ENCODE assay signal across 12 mouse cellular contexts in the genomic region with DNA sequence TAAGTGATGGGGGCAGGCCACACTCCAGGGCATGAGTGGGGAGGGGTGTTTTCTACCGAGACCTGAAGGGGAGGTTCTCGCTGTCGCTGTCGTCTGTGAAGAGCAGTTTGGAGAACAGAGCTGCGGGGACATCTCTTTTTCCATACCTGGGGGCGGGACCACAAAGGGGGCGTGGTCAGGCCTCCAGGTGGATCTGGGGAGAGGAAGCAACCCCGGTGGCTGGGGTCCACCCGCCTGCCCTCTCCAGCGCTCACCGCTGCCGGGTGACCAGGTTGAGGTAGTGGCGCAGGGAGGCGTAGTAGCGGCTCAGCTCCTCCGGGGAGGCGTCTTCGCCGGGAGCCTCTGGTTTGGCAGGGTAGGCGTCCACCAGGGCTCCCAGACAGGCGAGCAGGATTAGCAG. TPM values are rescaled to one million over a fixed set of nuclear protein-coding genes. Genes with fewer than 3 reads are reported as not detected.
A peak's percentile ranks its signal among the peaks of the same experiment; 100 is the strongest.
DNase-seq lines count a peak whose midpoint lies in the region; ATAC-seq and TF ChIP-seq lines count a peak whose summit lies in the region.
"Had no signal": no experiment of that assay in that cellular context is flagged by ENCODE, and none has a peak within 500 bp of the region (broad histone marks: within the 10 kb centered on the region; RNA-seq: fewer than 3 reads in every experiment).

No protein-coding gene starts in this region.

- no peaks in the 10 kb centered on the region for H3K9me3 ChIP-seq in heart, embryonic 14.5 days (ENCODE audit: control insufficient read depth, low read length)
- H3K9me3 ChIP-seq in lung, embryonic 15.5 days = no peaks in the 10 kb centered on the region
- H3K9me3 ChIP-seq in embryonic facial prominence, embryonic 11.5 days (replicated peaks; ENCODE audit: control insufficient read depth, low read length) = no peaks in the 10 kb centered on the region
- H3K9me3 ChIP-seq in limb, embryonic 14.5 days (ENCODE audit: control insufficient read depth, low read length) = no peaks in the 10 kb centered on the region
- H3K9me3 ChIP-seq: forebrain, embryonic 15.5 days; liver, embryonic 15.5 days had no signal

- intact Hi-C loops in heart, postnatal 36 days (cut with DNase I) = no loop called here

- ATAC-seq in heart, embryonic 14.5 days (ENCODE audit: insufficient number of reproducible peaks, insufficient read depth, low FRiP score, low read depth) = no peak
- ATAC-seq in lung, embryonic 15.5 days (ENCODE audit: borderline replicate concordance, extremely low read depth, low FRiP score, low TSS enrichment) = no peak
- ATAC-seq in embryonic facial prominence, embryonic 11.5 days (replicated peaks; ENCODE audit: insufficient number of reproducible peaks, low FRiP score, low TSS enrichment, low read depth) = no peak
- ATAC-seq in limb, embryonic 14.5 days (ENCODE audit: low FRiP score, low read depth) = no peak
- ATAC-seq: forebrain, embryonic 15.5 days had no signal

- peaks cover 66% of the 10 kb centered on the region for H3K27me3 ChIP-seq in heart, embryonic 14.5 days (ENCODE audit: control insufficient read depth, insufficient read depth, low read length)
- H3K27me3 ChIP-seq in lung, embryonic 15.5 days = peaks cover 64% of the 10 kb centered on the region
- H3K27me3 ChIP-seq in embryonic facial prominence, embryonic 11.5 days (ENCODE audit: control insufficient read depth, insufficient read depth, low read length) = peaks cover 39% of the 10 kb centered on the region
- H3K27me3 ChIP-seq in limb, embryonic 14.5 days (ENCODE audit: control insufficient read depth, insufficient read depth, low read length) = peaks cover 54% of the 10 kb centered on the region

- no peaks in the 10 kb centered on the region for H3K36me3 ChIP-seq in heart, embryonic 14.5 days (ENCODE audit: control insufficient read depth, insufficient read depth, low read length)
- H3K36me3 ChIP-seq in lung, embryonic 15.5 days = no peaks in the 10 kb centered on the region
- no peaks in the 10 kb centered on the region for H3K36me3 ChIP-seq in embryonic facial prominence, embryonic 11.5 days (replicated peaks; ENCODE audit: control insufficient read depth, insufficient read depth, low read depth, low read length)
- H3K36me3 ChIP-seq in limb, embryonic 14.5 days (ENCODE audit: control insufficient read depth, insufficient read depth, low read length) = no peaks in the 10 kb centered on the region
- H3K36me3 ChIP-seq: forebrain, embryonic 15.5 days; liver, embryonic 15.5 days had no signal

- H3K27ac ChIP-seq in heart, embryonic 14.5 days (replicated peaks in 1 of 2; ENCODE audit: control insufficient read depth in 1 of 2, insufficient read depth in 1 of 2, low read depth in 2 of 2, low read length in 2 of 2) = no peak overlapping the region
- no peak overlapping the region for H3K27ac ChIP-seq in lung, embryonic 15.5 days
- no peak overlapping the region for H3K27ac ChIP-seq in embryonic facial prominence, embryonic 11.5 days (replicated peaks; ENCODE audit: low read depth, low read length)
- H3K27ac ChIP-seq in limb, embryonic 14.5 days (replicated peaks; ENCODE audit: low read depth, low read length) = no peak overlapping the region
- H3K27ac ChIP-seq: forebrain, embryonic 15.5 days; liver, embryonic 15.5 days had no signal

- no peak for TF ChIP-seq CTCF in lung, adult 2 months (IDR thresholded peaks at IDR 0.05; ENCODE audit: insufficient read depth, low read length)

- no peak overlapping the region for H3K9ac ChIP-seq in heart, embryonic 14.5 days (ENCODE audit: low read length)
- no peak overlapping the region for H3K9ac ChIP-seq in lung, embryonic 15.5 days
- no peak overlapping the region for H3K9ac ChIP-seq in embryonic facial prominence, embryonic 11.5 days (replicated peaks; ENCODE audit: low read length)
- peak overlapping the region; percentile 7; the same call in 1 of the 2 replicates for H3K9ac ChIP-seq in limb, embryonic 14.5 days (ENCODE audit: low read depth, low read length, severe bottlenecking)
- H3K9ac ChIP-seq: forebrain, embryonic 15.5 days; liver, embryonic 15.5 days had no signal

- H3K4me2 ChIP-seq in heart, embryonic 14.5 days (ENCODE audit: low read length) = peak overlapping the region; percentile 11; the same call in 1 of the 2 replicates
- peak overlapping the region; percentile 33; the same call in 1 of the 2 replicates for H3K4me2 ChIP-seq in lung, embryonic 15.5 days
- no peak overlapping the region for H3K4me2 ChIP-seq in embryonic facial prominence, embryonic 11.5 days (ENCODE audit: low read depth, low read length)
- H3K4me2 ChIP-seq in limb, embryonic 14.5 days (replicated peaks; ENCODE audit: low read depth, low read length, severe bottlenecking) = 0 out of 2 replicates have a peak overlapping the region, but pooled peaks have one; percentile 13
- H3K4me2 ChIP-seq: forebrain, embryonic 15.5 days; liver, embryonic 15.5 days had no signal

- no peak for TF ChIP-seq POLR2A in lung, adult 2 months (IDR thresholded peaks at IDR 0.05; ENCODE audit: borderline replicate concordance, extremely low read depth, low read depth, low read length)
- TF ChIP-seq POLR2A in limb, embryonic 14.5 days (IDR thresholded peaks at IDR 0.05; ENCODE audit: borderline replicate concordance, extremely low read depth, insufficient read depth, insufficient read length) = no peak

- no peak for DNase-seq in heart, postnatal 36 days
- DNase-seq in lung, adult 2 months = no peak
- DNase-seq in embryonic facial prominence, embryonic 11.5 days (ENCODE audit: low spot score) = no peak
- DNase-seq in limb, embryonic 14.5 days (ENCODE audit: low spot score) = no peak
- DNase-seq in urinary bladder, postnatal 36 days (ENCODE audit: low spot score in 2 of 2) = no peak
- no peak for DNase-seq in ovary, adult 18-20 months (ENCODE audit: low spot score)
- DNase-seq: thymus, adult 18-20 months had no signal

- 1% methylated on average over 21 of the region's 21 CpGs for WGBS in heart, embryonic 14.5 days
- WGBS in lung, embryonic 15.5 days = 1% methylated on average over 21 of the region's 21 CpGs
- 5% methylated on average over 21 of the region's 21 CpGs for WGBS in lung, adult 2 months
- WGBS in embryonic facial prominence, embryonic 11.5 days = under 1% methylated on average over 21 of the region's 21 CpGs
- WGBS in limb, embryonic 14.5 days = 2% methylated on average over 16 of the region's 21 CpGs

- no peak overlapping the region for H3K4me3 ChIP-seq in heart, embryonic 14.5 days (ENCODE audit: control insufficient read depth in 1 of 2, insufficient read depth in 1 of 2, low read depth in 1 of 2, low read length in 2 of 2)
- peak overlapping the region; percentile 21; the same call in 1 of the 2 replicates for H3K4me3 ChIP-seq in lung, embryonic 15.5 days
- no peak overlapping the region for H3K4me3 ChIP-seq in lung, adult 2 months (replicated peaks; ENCODE audit: extremely low read depth, low read depth, low read length)
- peak overlapping the region; percentile 5; the same call in 1 of the 2 replicates for H3K4me3 ChIP-seq in embryonic facial prominence, embryonic 11.5 days (ENCODE audit: low read depth, low read length)
- H3K4me3 ChIP-seq in limb, embryonic 14.5 days (replicated peaks; ENCODE audit: low read length) = 0 out of 2 replicates have a peak overlapping the region, but pooled peaks have one; percentile 5
- H3K4me3 ChIP-seq: forebrain, embryonic 15.5 days; liver, embryonic 15.5 days had no signal

- peaks cover 5% of the 10 kb centered on the region in 2 experiments for H3K4me1 ChIP-seq in heart, embryonic 14.5 days (ENCODE audit: control insufficient read depth in 2 of 2, insufficient read depth in 2 of 2, low read length in 2 of 2)
- 0 out of 2 replicates have a peak, but pooled peaks cover 5% of the 10 kb centered on the region for H3K4me1 ChIP-seq in lung, embryonic 15.5 days
- no peaks in the 10 kb centered on the region for H3K4me1 ChIP-seq in lung, adult 2 months (ENCODE audit: control insufficient read depth, insufficient read depth, low read length)
- H3K4me1 ChIP-seq in embryonic facial prominence, embryonic 11.5 days (ENCODE audit: control insufficient read depth, insufficient read depth, low read length) = no peaks in the 10 kb centered on the region
- H3K4me1 ChIP-seq in limb, embryonic 14.5 days (ENCODE audit: control insufficient read depth, insufficient read depth, low read length) = peaks cover 2% of the 10 kb centered on the region; the same call in 1 of the 2 replicates

RNA-seq across cellular contexts. Expression of gene Pyy, which starts 0.7 kb away (rescaled TPM):
- polyA plus RNA-seq in heart, embryonic 14.5 days (2014; fragmentation: Nextera tagmentation; extraction: Ambion mirVana) = not detected in 2 replicates
- total RNA-seq in heart, postnatal 36 days (2021) = not detected
- not detected in 2 replicates for polyA plus RNA-seq in lung, embryonic 15.5 days (2015; fragmentation: Nextera tagmentation; extraction: Ambion mirVana)
- polyA plus RNA-seq in lung, adult 2 months (2012; rRNA removed) = 9.6 TPM in 1 of 2 replicates, not detected in the other
- not detected in 2 replicates for polyA plus RNA-seq in embryonic facial prominence, embryonic 11.5 days (2014; fragmentation: Nextera tagmentation; extraction: Ambion mirVana)
- polyA plus RNA-seq in limb, embryonic 14.5 days (2012; rRNA removed) = not detected in 2 replicates
- not detected in 2 replicates for polyA plus RNA-seq in limb, embryonic 14.5 days (2014; fragmentation: Nextera tagmentation; extraction: Ambion mirVana)
- total RNA-seq: layer of hippocampus, adult 8-10 months had no signal
- polyA plus RNA-seq: forebrain, embryonic 15.5 days had no signal

RNA-seq across cellular contexts. Expression of gene Ppy, which starts 5.8 kb away (rescaled TPM):
- polyA plus RNA-seq in heart, embryonic 14.5 days (2014; fragmentation: Nextera tagmentation; extraction: Ambion mirVana) = not detected in 2 replicates
- total RNA-seq in heart, postnatal 36 days (2021) = not detected
- polyA plus RNA-seq in lung, embryonic 15.5 days (2015; fragmentation: Nextera tagmentation; extraction: Ambion mirVana) = not detected in 2 replicates
- polyA plus RNA-seq in lung, adult 2 months (2012; rRNA removed) = 6.3 and 9.8 TPM in 2 replicates
- not detected in 2 replicates for polyA plus RNA-seq in embryonic facial prominence, embryonic 11.5 days (2014; fragmentation: Nextera tagmentation; extraction: Ambion mirVana)
- polyA plus RNA-seq in limb, embryonic 14.5 days (2012; rRNA removed) = not detected in 2 replicates
- not detected in 2 replicates for polyA plus RNA-seq in limb, embryonic 14.5 days (2014; fragmentation: Nextera tagmentation; extraction: Ambion mirVana)
- total RNA-seq: layer of hippocampus, adult 8-10 months had no signal
- polyA plus RNA-seq: forebrain, embryonic 15.5 days; liver, embryonic 15.5 days had no signal

RNA-seq across cellular contexts. Expression of gene Mpp2, which starts 18.6 kb away (rescaled TPM):
- polyA plus RNA-seq in heart, embryonic 14.5 days (2014; fragmentation: Nextera tagmentation; extraction: Ambion mirVana) = 6.0 and 6.8 TPM in 2 replicates
- 1 to 10 TPM; 2.1 to 3.1 TPM for total RNA-seq in heart, postnatal 36 days (2021)
- polyA plus RNA-seq in lung, embryonic 15.5 days (2015; fragmentation: Nextera tagmentation; extraction: Ambion mirVana) = 5.8 and 6.9 TPM in 2 replicates
- 12.8 and 14.4 TPM in 2 replicates for polyA plus RNA-seq in lung, adult 2 months (2012; rRNA removed)
- 7.4 and 9.1 TPM in 2 replicates for polyA plus RNA-seq in embryonic facial prominence, embryonic 11.5 days (2014; fragmentation: Nextera tagmentation; extraction: Ambion mirVana)
- polyA plus RNA-seq in limb, embryonic 14.5 days (2012; rRNA removed) = 20.5 and 26.7 TPM in 2 replicates
- polyA plus RNA-seq in limb, embryonic 14.5 days (2014; fragmentation: Nextera tagmentation; extraction: Ambion mirVana) = 6.6 and 10.2 TPM in 2 replicates

RNA-seq across cellular contexts. Expression of gene Nags, which starts 38.4 kb away (rescaled TPM):
- not detected in 2 replicates for polyA plus RNA-seq in heart, embryonic 14.5 days (2014; fragmentation: Nextera tagmentation; extraction: Ambion mirVana)
- not detected for total RNA-seq in heart, postnatal 36 days (2021)
- polyA plus RNA-seq in lung, embryonic 15.5 days (2015; fragmentation: Nextera tagmentation; extraction: Ambion mirVana) = 0.46 and 0.67 TPM in 2 replicates
- polyA plus RNA-seq in lung, adult 2 months (2012; rRNA removed) = 0.41 and 0.72 TPM in 2 replicates
- polyA plus RNA-seq in embryonic facial prominence, embryonic 11.5 days (2014; fragmentation: Nextera tagmentation; extraction: Ambion mirVana) = not detected in 2 replicates
- 0.06 and 0.09 TPM in 2 replicates for polyA plus RNA-seq in limb, embryonic 14.5 days (2012; rRNA removed)
- polyA plus RNA-seq in limb, embryonic 14.5 days (2014; fragmentation: Nextera tagmentation; extraction: Ambion mirVana) = not detected in 2 replicates

RNA-seq across cellular contexts. Expression of gene Tmem101, which starts 49.3 kb away (rescaled TPM):
- 28.2 and 34.1 TPM in 2 replicates for polyA plus RNA-seq in heart, embryonic 14.5 days (2014; fragmentation: Nextera tagmentation; extraction: Ambion mirVana)
- total RNA-seq in heart, postnatal 36 days (2021) = 10 to 100 TPM; 13.0 to 13.7 TPM
- polyA plus RNA-seq in lung, embryonic 15.5 days (2015; fragmentation: Nextera tagmentation; extraction: Ambion mirVana) = 31.9 and 36.5 TPM in 2 replicates
- 20.5 and 26.7 TPM in 2 replicates for polyA plus RNA-seq in lung, adult 2 months (2012; rRNA removed)
- polyA plus RNA-seq in embryonic facial prominence, embryonic 11.5 days (2014; fragmentation: Nextera tagmentation; extraction: Ambion mirVana) = 37.0 and 37.8 TPM in 2 replicates
- polyA plus RNA-seq in limb, embryonic 14.5 days (2012; rRNA removed) = 37.1 and 47.9 TPM in 2 replicates
- 29.7 and 34.5 TPM in 2 replicates for polyA plus RNA-seq in limb, embryonic 14.5 days (2014; fragmentation: Nextera tagmentation; extraction: Ambion mirVana)

Comparison
In these comparisons a context has a peak if more than half of its experiments do, and no peak if none do; other contexts are left out.
1. H3K4me3 ChIP-seq: peak in lung, embryonic 15.5 days (single experiment), embryonic facial prominence, embryonic 11.5 days (single experiment) and limb, embryonic 14.5 days (single experiment); none in heart, embryonic 14.5 days (0 of 2) and lung, adult 2 months (single experiment).